Comparison of ENCODE assay signal across 8 mouse cellular contexts in the genomic region with DNA sequence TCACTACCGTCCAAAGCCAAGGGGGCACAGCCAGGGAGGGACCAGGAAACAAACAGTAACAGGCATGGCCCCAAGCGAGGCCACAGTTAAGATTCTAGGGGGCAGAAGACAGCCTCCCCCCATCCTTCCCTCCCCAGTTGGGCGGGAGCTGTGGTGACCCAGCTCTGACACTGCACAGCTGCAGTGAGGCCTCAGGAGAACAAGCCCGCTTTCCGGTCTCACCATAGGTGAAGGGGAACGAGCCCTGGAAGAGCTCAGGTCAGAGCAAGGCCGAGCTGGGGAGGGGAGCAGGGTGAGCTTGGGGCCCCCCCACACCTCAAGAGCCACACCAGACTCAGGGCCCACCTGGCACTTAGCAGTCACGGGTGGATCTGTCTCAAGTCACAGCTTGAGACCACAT. TPM values are rescaled to one million over a fixed set of nuclear protein-coding genes. Genes with fewer than 3 reads are reported as not detected.
DNase-seq lines count a peak whose midpoint lies in the region; ATAC-seq and TF ChIP-seq lines count a peak whose summit lies in the region.

No protein-coding gene starts in this region.

- WGBS in liver, embryonic 11.5 days, result 50% methylated on average over 8 of the region's 8 CpGs
- 36% methylated on average over 8 of the region's 8 CpGs for WGBS in limb, embryonic 12.5 days
- 8% methylated on average over 8 of the region's 8 CpGs for WGBS in thymus, adult 2 months

- H3K4me3 ChIP-seq in liver, embryonic 11.5 days (ENCODE audit: low read depth, low read length), result no peak overlapping the region
- peak overlapping the region; percentile 9; the same call in 1 of the 2 replicates for H3K4me3 ChIP-seq in limb, embryonic 12.5 days (replicated peaks)
- H3K4me3 ChIP-seq in thymus, adult 2 months (ENCODE audit: control insufficient read depth, insufficient read depth, low read length), result 0 out of 2 replicates have a peak overlapping the region, but pooled peaks have one; percentile 0

- no peaks in the 10 kb centered on the region for H3K9me3 ChIP-seq in liver, embryonic 11.5 days (ENCODE audit: control insufficient read depth, low read length)
- no peaks in the 10 kb centered on the region for H3K9me3 ChIP-seq in limb, embryonic 12.5 days

- H3K4me1 ChIP-seq in liver, embryonic 11.5 days (replicated peaks; ENCODE audit: control insufficient read depth, insufficient read depth, low read length), result peaks cover 81% of the 10 kb centered on the region
- peaks cover 68% of the 10 kb centered on the region for H3K4me1 ChIP-seq in limb, embryonic 12.5 days (replicated peaks)
- peaks cover 50% of the 10 kb centered on the region for H3K4me1 ChIP-seq in thymus, adult 2 months (replicated peaks; ENCODE audit: control insufficient read depth, insufficient read depth, low read length)

- peaks cover 11% of the 10 kb centered on the region for H3K27me3 ChIP-seq in liver, embryonic 11.5 days (replicated peaks; ENCODE audit: control insufficient read depth, insufficient read depth, low read length)
- H3K27me3 ChIP-seq in limb, embryonic 12.5 days, result no peaks in the 10 kb centered on the region
- no peaks in the 10 kb centered on the region for H3K27me3 ChIP-seq in thymus, adult 2 months (ENCODE audit: control insufficient read depth, insufficient read depth, low read length)

- 0 out of 2 replicates have a peak overlapping the region, but pooled peaks have one; percentile 12 for H3K9ac ChIP-seq in liver, embryonic 11.5 days (ENCODE audit: low read depth, low read length)
- H3K9ac ChIP-seq in limb, embryonic 12.5 days (replicated peaks), result no peak overlapping the region

- H3K36me3 ChIP-seq in liver, embryonic 11.5 days (ENCODE audit: control insufficient read depth, insufficient read depth, low read length), result peaks cover 13% of the 10 kb centered on the region; the same call in 1 of the 2 replicates
- H3K36me3 ChIP-seq in limb, embryonic 12.5 days, result peaks cover 52% of the 10 kb centered on the region
- H3K36me3 ChIP-seq in thymus, adult 2 months (ENCODE audit: control insufficient read depth, insufficient read depth, low read length), result no peaks in the 10 kb centered on the region

- peak; percentile 39 for DNase-seq in cerebellum, adult 11-12 months
- DNase-seq in cerebellum, adult 11 months, result no peak
- DNase-seq in liver, embryonic 11.5 days (ENCODE audit: low spot score), result no peak
- DNase-seq in liver, result no peak
- peak; percentile 51 for DNase-seq in thymus, adult 2 months
- DNase-seq in layer of hippocampus, postnatal 36 days, result no peak
- no peak for DNase-seq in retina, embryonic 14.5 days (ENCODE audit: low spot score)

- no peak for ATAC-seq in liver, embryonic 11.5 days (replicated peaks; ENCODE audit: low FRiP score)
- no peak for ATAC-seq in limb, embryonic 12.5 days (ENCODE audit: insufficient number of reproducible peaks, insufficient read depth, low FRiP score, low TSS enrichment, low read depth)

- no peak overlapping the region for H3K4me2 ChIP-seq in liver, embryonic 11.5 days
- H3K4me2 ChIP-seq in limb, embryonic 12.5 days, result peak overlapping the region; percentile 65

- no peak for TF ChIP-seq POLR2A in thymus, adult 2 months (IDR thresholded peaks at IDR 0.05; ENCODE audit: control insufficient read depth, extremely low read depth, insufficient read depth, low read length, poor library complexity)

- H3K27ac ChIP-seq in liver, embryonic 11.5 days (ENCODE audit: low read depth, low read length), result no peak overlapping the region; the same call in 1 of the 2 replicates
- peak overlapping the region; percentile 78 for H3K27ac ChIP-seq in limb, embryonic 12.5 days
- no peak overlapping the region for H3K27ac ChIP-seq in thymus, adult 2 months (ENCODE audit: control insufficient read depth, insufficient read depth, low read length)

- no peak for TF ChIP-seq CTCF in thymus, adult 2 months (IDR thresholded peaks at IDR 0.05; ENCODE audit: borderline replicate concordance, control insufficient read depth, extremely low read depth, insufficient read depth, low read length, poor library complexity)

RNA-seq across cellular contexts. Expression of gene Rflna, which starts 52.9 kb away (rescaled TPM):
- 0.66 and 1.0 TPM in 2 replicates for polyA plus RNA-seq in liver, embryonic 11.5 days (2014; fragmentation: Nextera tagmentation; extraction: Ambion mirVana)
- 28.6 and 33.0 TPM in 2 replicates for polyA plus RNA-seq in limb, embryonic 12.5 days (2016; fragmentation: Nextera tagmentation; extraction: Ambion mirVana)
- polyA plus RNA-seq in thymus, adult 2 months (2012; rRNA removed), result 3.4 and 4.5 TPM in 2 replicates
- under 1 TPM; 0.27 to 0.38 TPM for total RNA-seq in layer of hippocampus, postnatal 36 days (2021)

Comparison
In these comparisons a context has a peak if more than half of its experiments do, and no peak if none do; other contexts are left out.
1. DNase-seq: peak in cerebellum, adult 11-12 months (single experiment) and thymus, adult 2 months (single experiment); none in cerebellum, adult 11 months (single experiment), liver, embryonic 11.5 days (single experiment), liver (single experiment), layer of hippocampus, postnatal 36 days (0 of 2) and retina, embryonic 14.5 days (single experiment).